Mouse (Mus musculus): ENCODE data around the gene Dst. TPM values are rescaled to one million over a fixed set of nuclear protein-coding genes. Genes with fewer than 3 reads are reported as not detected.
"Not testable (repeated sequence)": the region's sequence is repeated elsewhere in the genome, so short reads cannot be mapped to it uniquely, and the experiment has no call there.

Gene Dst
- polyA plus RNA-seq, 1 experiment = 197 TPM

GRCm38 (mm10) chr1:34065551-34066048 is 157.6 kb downstream of the Dst start:
- 84% methylated on average over 5 of the region's 5 CpGs for WGBS
- H3K27ac ChIP-seq (ENCODE audit: insufficient read depth, low read depth, low read length) = no peak overlapping the region

GRCm38 (mm10) chr1:34066401-34066800 is 158.4 kb downstream of the Dst start:
- H3K4me1 ChIP-seq (ENCODE audit: control insufficient read depth, insufficient read depth, low read length); H3K4me3 ChIP-seq (ENCODE audit: insufficient read depth, low read depth, low read length); H3K27ac ChIP-seq (ENCODE audit: insufficient read depth, low read depth, low read length): not testable (repeated sequence)
- 97% methylated on average over 4 of the region's 4 CpGs for WGBS

More at GRCm38 (mm10) chr1:34065551-34066048, 157.6 kb downstream of the Dst start:
- TF ChIP-seq CTCF (IDR thresholded peaks at IDR 0.05; ENCODE audit: insufficient read depth, low read depth, low read length) (no peak), POLR2A (IDR thresholded peaks at IDR 0.05; ENCODE audit: insufficient read depth, low read depth, low read length) (no peak)
- Histone ChIP-seq H3K4me1 (ENCODE audit: control insufficient read depth, insufficient read depth, low read length) (peaks cover under 1% of the 10 kb centered on the region; the same call in 1 of the 2 replicates), H3K4me3 (ENCODE audit: insufficient read depth, low read depth, low read length) (no peak overlapping the region)

GRCm38 (mm10) chr1:34068341-34068740 is 160.3 kb downstream of the Dst start:
- TF ChIP-seq POLR2A (IDR thresholded peaks at IDR 0.05; ENCODE audit: insufficient read depth, low read depth, low read length) (no peak), CTCF (IDR thresholded peaks at IDR 0.05; ENCODE audit: insufficient read depth, low read depth, low read length) (no peak)
- H3K4me3 ChIP-seq (ENCODE audit: insufficient read depth, low read depth, low read length) = no peak overlapping the region
- WGBS = 42% methylated on average over 5 of the region's 5 CpGs
- H3K27ac ChIP-seq (ENCODE audit: insufficient read depth, low read depth, low read length) = no peak overlapping the region
- H3K4me1 ChIP-seq (ENCODE audit: control insufficient read depth, insufficient read depth, low read length) = no peaks in the 10 kb centered on the region

GRCm38 (mm10) chr1:34069514-34070290 is 161.7 kb downstream of the Dst start:
- peaks cover 7% of the 10 kb centered on the region for H3K4me1 ChIP-seq (ENCODE audit: control insufficient read depth, insufficient read depth, low read length)
- no peak overlapping the region for H3K4me3 ChIP-seq (ENCODE audit: insufficient read depth, low read depth, low read length)
- 91% methylated on average over 10 of the region's 10 CpGs for WGBS
- no peak overlapping the region for H3K27ac ChIP-seq (ENCODE audit: insufficient read depth, low read depth, low read length)
- TF ChIP-seq CTCF (IDR thresholded peaks at IDR 0.05; ENCODE audit: insufficient read depth, low read depth, low read length) (no peak), POLR2A (IDR thresholded peaks at IDR 0.05; ENCODE audit: insufficient read depth, low read depth, low read length) (no peak)

- Histone ChIP-seq H3K4me3 (ENCODE audit: insufficient read depth, low read depth, low read length) (no peak overlapping the region), H3K27ac (ENCODE audit: insufficient read depth, low read depth, low read length) (no peak overlapping the region), H3K4me1 (ENCODE audit: control insufficient read depth, insufficient read depth, low read length) (peaks cover 10% of the 10 kb centered on the region)
- TF ChIP-seq POLR2A (IDR thresholded peaks at IDR 0.05; ENCODE audit: insufficient read depth, low read depth, low read length) (no peak), CTCF (IDR thresholded peaks at IDR 0.05; ENCODE audit: insufficient read depth, low read depth, low read length) (no peak)
- WGBS = 93% methylated on average over 7 of the region's 7 CpGs
Measured at GRCm38 (mm10) chr1:34070474-34070873, 162.4 kb downstream of the Dst start.

- 91% methylated on average over 6 of the region's 6 CpGs for WGBS
- Histone ChIP-seq H3K4me3 (ENCODE audit: insufficient read depth, low read depth, low read length) (no peak overlapping the region), H3K4me1 (ENCODE audit: control insufficient read depth, insufficient read depth, low read length) (peaks cover 10% of the 10 kb centered on the region), H3K27ac (ENCODE audit: insufficient read depth, low read depth, low read length) (no peak overlapping the region)
- TF ChIP-seq POLR2A (IDR thresholded peaks at IDR 0.05; ENCODE audit: insufficient read depth, low read depth, low read length) (no peak), CTCF (IDR thresholded peaks at IDR 0.05; ENCODE audit: insufficient read depth, low read depth, low read length) (no peak)
Measured at GRCm38 (mm10) chr1:34070991-34071639, 163.1 kb downstream of the Dst start.

- 91% methylated on average over 7 of the region's 7 CpGs for WGBS
Measured at GRCm38 (mm10) chr1:34072262-34072661, 164.2 kb downstream of the Dst start.

GRCm38 (mm10) chr1:34073436-34074169 is 165.6 kb downstream of the Dst start:
- no peak overlapping the region for H3K27ac ChIP-seq (ENCODE audit: insufficient read depth, low read depth, low read length)
- WGBS = 62% methylated on average over 10 of the region's 10 CpGs
- peaks cover 10% of the 10 kb centered on the region for H3K4me1 ChIP-seq (ENCODE audit: control insufficient read depth, insufficient read depth, low read length)
- H3K4me3 ChIP-seq (ENCODE audit: insufficient read depth, low read depth, low read length) = no peak overlapping the region
- TF ChIP-seq POLR2A (IDR thresholded peaks at IDR 0.05; ENCODE audit: insufficient read depth, low read depth, low read length) (no peak), CTCF (IDR thresholded peaks at IDR 0.05; ENCODE audit: insufficient read depth, low read depth, low read length) (no peak)

More at GRCm38 (mm10) chr1:34072262-34072661, 164.2 kb downstream of the Dst start:
- peaks cover 10% of the 10 kb centered on the region for H3K4me1 ChIP-seq (ENCODE audit: control insufficient read depth, insufficient read depth, low read length)
- TF ChIP-seq POLR2A (IDR thresholded peaks at IDR 0.05; ENCODE audit: insufficient read depth, low read depth, low read length) = no peak
- no peak for TF ChIP-seq CTCF (IDR thresholded peaks at IDR 0.05; ENCODE audit: insufficient read depth, low read depth, low read length)
- no peak overlapping the region for H3K4me3 ChIP-seq (ENCODE audit: insufficient read depth, low read depth, low read length)
- no peak overlapping the region for H3K27ac ChIP-seq (ENCODE audit: insufficient read depth, low read depth, low read length)
